Mouse (Mus musculus) liver, adult 2 months (tissue): Measurements from ENCODE around the gene Kmt5b.

Source experiments
- CTCF ChIP-seq: fragments of 200-500 bp; IDR thresholded peaks from 2 replicates; pipeline ENCODE4 v1.5.1; 2011; ENCODE audit warnings: low read depth, low read length, control low read depth
- POLR2A ChIP-seq: fragments of 200-500 bp; IDR thresholded peaks from 2 replicates; pipeline ENCODE4 v1.6.1; 2011; ENCODE audit warnings: low read length, control low read depth; ENCODE audit not compliant: insufficient read depth; ENCODE audit errors: extremely low read depth

DNA sequence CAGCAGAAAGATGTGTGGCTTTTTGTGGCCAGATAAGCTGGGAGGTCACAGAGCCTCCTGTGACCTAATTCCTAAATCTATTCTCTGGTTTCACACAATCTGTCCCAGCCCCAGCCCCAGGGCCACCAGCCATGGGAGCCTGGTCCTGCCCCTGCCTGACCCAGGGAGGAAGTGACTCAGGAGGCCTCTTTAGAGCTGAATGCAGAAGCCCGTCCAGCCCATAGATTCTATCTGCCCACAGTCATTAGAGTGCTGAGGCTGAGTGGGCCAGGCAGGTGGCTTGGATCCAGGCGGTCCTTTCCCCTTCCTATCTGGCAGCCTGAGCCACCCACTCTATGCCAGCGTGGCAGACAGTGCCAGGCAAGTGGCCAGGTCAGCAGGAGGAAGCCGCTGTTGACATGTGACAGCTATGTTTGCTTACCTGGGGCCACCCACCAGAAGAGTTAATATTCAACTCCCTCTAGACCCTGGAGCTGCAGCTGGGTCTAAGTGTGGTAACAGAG, 65.7 kb downstream of the Kmt5b start:
- no peak for TF ChIP-seq CTCF
- TF ChIP-seq POLR2A = no peak
